Mouse (Mus musculus): ENCODE results near the gene Slc35d2. TPM values are rescaled to one million over a fixed set of nuclear protein-coding genes. Genes with fewer than 3 reads are reported as not detected.

Gene Slc35d2
- 14.6 to 21.4 TPM (median 17.4 TPM) in 4 replicates for total RNA-seq (2023; ENCODE audit: inconsistent age)

DNA sequence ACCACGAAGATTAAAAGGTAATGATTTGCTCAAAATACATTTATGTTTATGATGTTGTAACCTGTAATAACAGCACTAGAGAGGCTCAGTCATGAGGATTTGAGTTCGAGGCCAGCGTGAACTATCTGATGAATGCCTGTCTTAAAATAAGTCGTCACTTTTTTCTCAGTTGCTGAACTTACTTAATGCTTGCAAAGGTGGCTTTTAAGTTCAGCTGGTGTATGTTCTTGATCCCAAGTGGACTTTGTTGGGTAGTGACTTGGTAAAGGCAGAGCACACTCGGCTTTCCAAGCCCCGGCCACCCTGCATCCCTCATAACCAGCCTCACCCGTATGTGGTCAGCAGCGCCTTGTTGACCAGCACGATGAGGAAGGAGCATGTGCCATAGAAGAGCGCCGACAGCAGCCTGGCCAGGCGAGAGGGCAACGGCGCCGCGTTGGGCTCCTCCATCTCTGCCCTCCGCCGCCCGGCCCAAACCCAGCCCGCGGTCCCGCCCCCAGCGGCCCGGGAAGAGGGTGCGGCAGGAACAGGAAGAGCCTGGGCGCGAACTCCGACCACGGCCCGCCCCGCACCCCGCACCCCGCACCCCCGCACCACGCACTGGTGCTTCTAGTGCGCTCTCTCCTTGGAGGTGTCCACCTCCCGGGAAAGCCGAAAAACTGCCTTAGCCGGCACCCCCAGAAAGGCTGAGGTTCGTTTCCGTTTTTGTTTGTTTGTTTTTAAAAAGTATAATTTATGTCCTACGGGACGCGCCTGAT, at the start of gene Slc35d2:
Slc35d2 (minus strand) TSS at position 511 of the 758 bp plus-strand sequence.

DNA sequence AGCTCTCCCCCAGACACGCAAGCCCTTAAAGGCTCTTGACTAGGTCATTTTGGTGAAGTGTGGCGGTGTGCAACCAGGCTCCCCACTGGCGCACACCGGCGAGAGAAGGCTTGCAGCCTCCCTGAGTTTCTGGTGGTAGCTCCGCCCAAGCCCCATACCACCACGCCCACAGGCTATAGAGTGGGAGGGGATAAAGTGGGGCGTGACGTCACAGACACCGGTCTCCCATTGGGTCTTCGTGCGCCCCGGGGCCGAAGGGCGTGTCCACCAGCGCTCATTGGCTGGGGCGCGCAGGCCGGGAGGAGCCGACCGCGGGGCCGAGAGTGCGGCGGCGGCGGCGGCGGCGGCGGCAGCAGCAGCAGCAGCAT, 32.4 kb upstream of the Slc35d2 start, which contains the start of gene Habp4:
Habp4 (plus strand) TSS at position 277 of the 368 bp plus-strand sequence.

DNA sequence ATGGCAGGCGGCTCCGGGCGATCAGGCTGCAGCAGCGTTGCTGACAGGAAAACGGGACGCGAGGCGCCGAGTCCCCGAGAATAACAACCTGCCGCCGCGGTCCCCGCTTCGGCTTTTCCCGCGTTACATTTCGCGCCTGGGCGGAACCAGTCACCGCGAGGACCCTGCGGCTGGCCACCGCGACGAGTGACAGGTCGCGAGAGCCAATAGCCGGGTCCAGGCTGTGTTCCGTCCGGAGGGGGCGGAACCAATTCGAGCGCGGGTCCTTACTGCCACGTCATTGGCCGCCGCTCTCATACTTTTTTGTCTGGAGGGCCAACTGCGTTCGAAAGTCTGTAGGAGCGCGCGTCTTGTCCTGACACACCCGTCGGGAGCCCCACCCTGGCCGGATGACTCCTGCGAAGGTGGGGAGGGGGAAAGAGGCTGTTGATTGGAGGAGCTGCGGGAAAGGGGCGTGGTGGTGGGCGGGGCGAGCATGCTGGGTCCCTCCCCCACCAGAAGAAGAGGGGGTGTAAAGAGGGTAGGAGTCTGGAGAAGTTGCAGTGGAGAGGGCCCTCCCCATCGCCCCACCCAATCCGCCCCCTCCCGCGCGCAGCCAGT, 24.0 kb upstream of the Slc35d2 start, which contains the start of gene Zfp367:
Zfp367 (minus strand) TSS at position 120 of the 600 bp plus-strand sequence.

DNA sequence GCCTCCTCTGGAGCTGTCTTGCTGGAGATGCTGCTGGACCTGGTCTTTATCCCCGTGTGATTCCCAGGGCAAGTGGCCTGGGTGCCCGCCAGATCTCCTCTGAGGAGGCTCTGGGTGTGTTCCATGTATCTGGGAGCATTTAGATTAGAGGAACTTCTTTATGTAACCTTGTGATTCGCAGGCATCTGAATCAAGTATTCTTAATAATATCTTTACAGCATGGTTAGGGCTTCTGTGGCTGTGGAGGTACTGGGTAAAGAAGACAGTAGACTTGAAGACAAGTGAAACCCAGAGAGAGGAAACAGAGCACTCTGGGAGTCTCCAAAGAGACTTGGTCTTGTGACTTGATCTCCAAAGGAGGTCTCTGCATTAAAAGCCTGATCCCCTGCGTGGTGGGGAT, 40.0 kb downstream of the Slc35d2 start, which contains the start of gene Hsd17b3:
Hsd17b3 (minus strand) TSS at position 101 of the 400 bp plus-strand sequence.

Other genes with a start within 250 kb of the Slc35d2 start
- gene Hsd17b3, start 40.1 kb downstream of the Slc35d2 start, total RNA-seq (2023; ENCODE audit: inconsistent age) = not detected in 4 replicates
- 17.7 to 25.0 TPM (median 19.2 TPM) in 4 replicates for gene Zfp367, start 23.8 kb upstream of the Slc35d2 start, total RNA-seq (2023; ENCODE audit: inconsistent age)
- 8.2 to 11.8 TPM (median 9.3 TPM) in 4 replicates for gene Habp4, start 32.5 kb upstream of the Slc35d2 start, total RNA-seq (2023; ENCODE audit: inconsistent age)
- gene Cdc14b, start 145.9 kb upstream of the Slc35d2 start, total RNA-seq (2023; ENCODE audit: inconsistent age) = 4.2 to 6.1 TPM (median 5.1 TPM) in 4 replicates
- 26.7 to 42.5 TPM (median 40.1 TPM) in 4 replicates for gene Aaed1, start 183.3 kb upstream of the Slc35d2 start, total RNA-seq (2023; ENCODE audit: inconsistent age)
- 12.5 to 21.5 TPM (median 15.5 TPM) in 4 replicates for gene Ctsl, start 241.5 kb upstream of the Slc35d2 start, total RNA-seq (2023; ENCODE audit: inconsistent age)

Data from B cell, adult (primary cell).